Mouse (Mus musculus) layer of hippocampus, adult 6 months (tissue): ENCODE data around the gene Cux1. TPM values are rescaled to one million over a fixed set of nuclear protein-coding genes. Genes with fewer than 3 reads are reported as not detected.

Experiments
- long read RNA-seq, 2 experiments: library from polyadenylated mRNA; unstranded; transcript quantifications; one replicate each; pipeline ENCODE4 v2.0.0; 2019 to 2020
- microRNA-seq: library from miRNA; unstranded; fragments of <30 nt; microRNA quantifications from one replicate; pipeline ENCODE4 v1.2.0, GENCODE M21; 2020
- polyA plus RNA-seq: library from polyadenylated mRNA; unstranded; fragments of <200 nt; fragmentation: Nextera tagmentation; gene quantifications from 2 replicates; pipeline ENCODE4 v1.2.3, GENCODE M21; 2021

Cux1 gene
- 9.9 and 10.5 TPM in 2 replicates for polyA plus RNA-seq
- long read RNA-seq, experiment 1, partial matches to known transcripts: 8 of 28 reads
- long read RNA-seq, experiment 1, other reads (novel, unspliced or antisense): 15 of 28 reads
- long read RNA-seq, experiment 2, transcript Cux1-207 (23 exons, 2,821 nt): minor isoform, 25 of 137 reads
- long read RNA-seq, experiment 2, transcript Cux1-211 (23 exons, 2,831 nt): major isoform, 50 of 137 reads
- long read RNA-seq, experiment 2, partial matches to known transcripts: 13 of 137 reads
- long read RNA-seq, experiment 2, other reads (novel, unspliced or antisense): 46 of 137 reads

DNA sequence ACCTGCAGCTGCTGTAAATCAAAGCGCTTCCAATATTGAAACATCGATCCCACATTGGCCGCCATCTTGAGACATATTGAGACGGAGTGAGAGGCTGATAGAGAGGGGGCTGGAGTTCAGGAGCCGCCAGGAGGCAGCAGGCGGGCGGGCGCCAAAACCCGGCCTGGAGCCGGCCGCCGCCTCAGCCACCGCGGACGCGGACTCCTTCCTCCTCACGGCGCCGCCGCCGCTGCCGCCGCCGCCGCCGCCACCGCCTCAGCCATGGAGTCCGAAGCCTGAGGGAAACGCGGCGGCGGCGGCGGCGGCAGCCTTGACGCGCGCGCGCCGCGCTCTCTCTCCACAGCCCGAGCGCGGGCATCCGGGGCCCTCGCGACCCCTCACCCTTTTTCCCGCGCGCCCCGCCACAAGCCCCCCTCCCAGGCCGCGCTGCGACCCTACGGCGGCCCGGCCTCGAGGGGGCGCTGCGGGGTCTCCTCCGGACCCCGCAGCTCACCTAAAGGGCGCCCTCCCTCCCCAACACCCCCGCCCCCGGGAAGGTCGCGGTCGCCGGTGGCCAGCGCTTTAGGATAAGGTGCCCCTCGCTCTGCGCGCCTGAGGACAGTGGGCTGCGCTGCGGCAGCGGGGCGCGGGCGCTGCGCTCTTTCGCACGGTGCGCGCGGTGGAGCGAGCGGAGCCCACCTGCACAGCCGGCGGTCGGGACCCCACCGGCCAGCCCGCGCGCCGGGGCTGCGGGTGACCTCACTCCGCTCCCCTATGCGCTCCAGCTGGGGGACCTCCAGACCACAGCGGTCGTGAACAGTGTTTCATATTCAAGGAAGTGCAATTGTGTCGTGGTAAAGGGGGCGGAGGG, at the start of gene Cux1:
Gene Cux1 (minus strand): TSS at position 315 of the 850 bp plus-strand sequence.

GRCm38 (mm10) chr5:136246452-136246838, 320.8 kb downstream of the Cux1 start, which contains the start of gene Sh2b2:
Gene Sh2b2 (minus strand): TSS chr5:136246556.

DNA sequence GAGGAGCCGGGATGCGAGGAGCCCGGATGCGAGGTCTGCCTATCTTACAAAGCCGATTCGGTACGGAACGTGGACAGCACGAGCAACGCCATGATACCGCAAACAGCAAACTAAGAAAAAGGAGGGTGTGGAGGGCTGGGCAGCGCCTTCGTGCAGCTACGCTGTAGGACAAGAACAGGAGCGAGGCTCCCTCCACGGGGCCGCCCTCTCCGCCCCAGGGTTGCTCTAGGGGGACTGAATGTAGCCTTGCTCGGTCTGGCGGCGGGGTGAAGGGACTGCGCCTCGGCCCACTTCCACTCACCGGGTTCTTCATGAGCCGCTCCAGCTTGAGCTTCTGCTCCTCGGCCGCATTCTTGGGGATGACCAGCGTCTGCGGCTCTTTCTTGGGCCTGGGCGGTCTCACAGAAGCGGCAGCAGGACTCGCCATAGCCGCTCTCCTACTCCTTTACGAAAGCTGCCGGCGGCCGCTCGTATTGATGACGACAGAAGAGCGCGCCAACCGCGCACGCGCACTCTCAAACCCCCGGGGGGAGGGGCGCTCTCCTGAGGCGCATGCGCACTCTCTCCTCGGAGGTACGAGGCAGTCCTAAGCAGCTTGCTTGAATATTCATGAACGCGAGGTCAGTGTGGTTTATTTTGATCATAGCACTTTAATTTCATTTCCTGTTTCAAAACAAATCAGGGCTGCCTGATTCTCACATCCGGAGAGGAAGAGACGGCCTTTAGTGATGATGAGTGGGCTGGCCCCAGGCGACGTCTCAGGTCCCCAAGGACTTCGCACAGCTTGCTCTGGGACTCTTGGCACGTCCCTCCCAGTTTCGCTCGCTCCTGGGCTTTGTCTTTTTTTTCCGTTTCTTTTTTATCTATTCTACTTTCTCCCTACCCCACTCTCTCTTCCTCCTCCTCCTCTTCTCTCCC, 368.6 kb downstream of the Cux1 start, which contains the start of gene Prkrip1:
Gene Prkrip1 (minus strand): TSS at position 490 of the 918 bp plus-strand sequence.

Small RNA genes lying within 50 kb of the gene (microRNA-seq; reads per million reads assigned to microRNA genes)
- not detected for gene Mir721

Other genes starting within 250 kb of the Cux1 start
- not detected in 2 replicates for gene Myl10, start 125.7 kb upstream of the Cux1 start, polyA plus RNA-seq